Mouse (Mus musculus) CH12.LX (cell line): ENCODE data around the gene Cbwd1. TPM values are rescaled to one million over a fixed set of nuclear protein-coding genes. Genes with fewer than 3 reads are reported as not detected.

Source experiments
- DNase-seq: peaks from one replicate; pipeline ENCODE4 v3.0.0-alpha.2; 2013; ENCODE audit errors: extremely low read depth
- H3K27ac ChIP-seq: 2 replicates; pipeline ENCODE4 v1.5.1; 2012; ENCODE audit warnings: low read depth, mild to moderate bottlenecking, control low read depth, moderate library complexity; ENCODE audit not compliant: insufficient read depth
- H3K27me3 ChIP-seq: replicated peaks from 2 replicates; pipeline ENCODE3; 2012; ENCODE audit warnings: inconsistent platforms
- H3K36me3 ChIP-seq, 2 experiments: replicated peaks in 1 of 2; 2 replicates each; pipeline versions ENCODE3 to v1.6.1; 2012; ENCODE audit warnings: inconsistent platforms in 1 of 2, low read length in 1 of 2, mild to moderate bottlenecking in 1 of 2, mixed read lengths in 1 of 2, moderate library complexity in 1 of 2; ENCODE audit not compliant: control insufficient read depth in 1 of 2, insufficient read depth in 1 of 2
- H3K4me1 ChIP-seq, 2 experiments: 2 replicates each; pipeline ENCODE4 v1.6.1; 2012; ENCODE audit warnings: inconsistent platforms in 1 of 2, moderate library complexity in 1 of 2; ENCODE audit not compliant: insufficient read depth in 2 of 2, control insufficient read depth in 1 of 2
- H3K4me2 ChIP-seq: 2 replicates; pipeline ENCODE4 v1.6.1; 2012; ENCODE audit warnings: low read depth, mild to moderate bottlenecking, control low read depth; ENCODE audit not compliant: poor library complexity, insufficient read depth, severe bottlenecking
- H3K4me3 ChIP-seq, 3 experiments: fragments of 150-350 bp in 1 of 3; sonication (generic) in 1 of 3; replicated peaks in 1 of 3; 2 replicates each; pipeline versions ENCODE3 to v1.5.1; 2011 to 2012; ENCODE audit warnings: low read depth in 2 of 3, low read length in 2 of 3, mild to moderate bottlenecking in 2 of 3, moderate library complexity in 2 of 3, control low read depth in 1 of 3, improper control_type of control experiment in 1 of 3, inconsistent platforms in 1 of 3, mixed read lengths in 1 of 3; ENCODE audit not compliant: poor library complexity in 1 of 3
- H3K79me2 ChIP-seq: replicated peaks from 2 replicates; pipeline ENCODE4 v1.6.1; 2012; ENCODE audit warnings: mild to moderate bottlenecking, moderate library complexity; ENCODE audit not compliant: control insufficient read depth, poor library complexity, insufficient read depth, severe bottlenecking; ENCODE audit errors: extremely low read depth
- H3K9ac ChIP-seq: 2 replicates; pipeline ENCODE4 v1.6.1; 2012; ENCODE audit warnings: low read depth, mild to moderate bottlenecking, control low read depth, moderate library complexity; ENCODE audit not compliant: insufficient read depth
- H3K9me3 ChIP-seq: replicated peaks from 2 replicates; pipeline ENCODE3; 2012; ENCODE audit warnings: low read length, inconsistent platforms, mixed read lengths
- CHD1 ChIP-seq: IDR thresholded peaks from 2 replicates; pipeline ENCODE4 v1.6.1; 2012; ENCODE audit warnings: low read depth, low read length, improper control_type of control experiment, inconsistent platforms
- CHD2 ChIP-seq: IDR thresholded peaks from 2 replicates; pipeline ENCODE4 v1.6.1; 2011; ENCODE audit warnings: low read length, improper control_type of control experiment
- GABPA ChIP-seq: IDR thresholded peaks from 2 replicates; pipeline ENCODE4 v1.6.1; 2012; ENCODE audit warnings: low read depth, low read length, improper control_type of control experiment, inconsistent platforms; ENCODE audit not compliant: insufficient replicate concordance
- HCFC1 ChIP-seq: IDR thresholded peaks from 2 replicates; pipeline ENCODE4 v1.6.1; 2012; ENCODE audit warnings: low read depth, mild to moderate bottlenecking, inconsistent platforms, low read length, improper control_type of control experiment
- MAZ ChIP-seq: IDR thresholded peaks from 2 replicates; pipeline ENCODE4 v1.6.1; 2012; ENCODE audit warnings: low read depth, mild to moderate bottlenecking, inconsistent platforms, low read length, improper control_type of control experiment, moderate library complexity
- MYC ChIP-seq: IDR thresholded peaks from 2 replicates; pipeline ENCODE4 v1.6.1; 2011; ENCODE audit warnings: low read depth, mild to moderate bottlenecking, improper control_type of control experiment, low read length
- NELFE ChIP-seq: IDR thresholded peaks from 2 replicates; pipeline ENCODE4 v1.6.1; 2011; ENCODE audit warnings: low read depth, low read length, improper control_type of control experiment
- NRF1 ChIP-seq: IDR thresholded peaks from 2 replicates; pipeline ENCODE4 v1.6.1; 2014; ENCODE audit warnings: low read depth, mild to moderate bottlenecking, inconsistent platforms, low read length, improper control_type of control experiment, moderate library complexity
- PAX5 ChIP-seq: IDR thresholded peaks from 2 replicates; pipeline ENCODE4 v1.6.1; 2012; ENCODE audit warnings: low read length, inconsistent platforms, mixed read lengths
- POLR2A ChIP-seq: IDR thresholded peaks from 2 replicates; pipeline ENCODE4 v1.6.1; 2011; ENCODE audit warnings: low read depth, mild to moderate bottlenecking, improper control_type of control experiment, low read length
- POLR2AphosphoS2 ChIP-seq: IDR thresholded peaks from 2 replicates; pipeline ENCODE4 v1.6.1; 2011; ENCODE audit warnings: low read depth, low read length, improper control_type of control experiment
- RCOR1 ChIP-seq: conservative IDR thresholded peaks from 2 replicates; pipeline ENCODE4 v1.6.1; 2012; ENCODE audit warnings: low read depth, mild to moderate bottlenecking, inconsistent platforms, low read length, improper control_type of control experiment
- SIN3A ChIP-seq: IDR thresholded peaks from 2 replicates; pipeline ENCODE4 v1.6.1; 2012; ENCODE audit warnings: low read length, improper control_type of control experiment, inconsistent platforms
- UBTF ChIP-seq: IDR thresholded peaks from 2 replicates; pipeline ENCODE4 v1.6.1; 2012; ENCODE audit warnings: low read depth, mild to moderate bottlenecking, inconsistent platforms, low read length, improper control_type of control experiment, moderate library complexity
- USF1 ChIP-seq: IDR thresholded peaks from 2 replicates; pipeline ENCODE4 v1.6.1; 2014; ENCODE audit warnings: low read depth, mild to moderate bottlenecking, inconsistent platforms, low read length, improper control_type of control experiment
- USF2 ChIP-seq: conservative IDR thresholded peaks from 2 replicates; pipeline ENCODE4 v1.6.1; 2011; ENCODE audit warnings: low read depth, low read length, improper control_type of control experiment
- ZC3H11A ChIP-seq: IDR thresholded peaks from 2 replicates; pipeline ENCODE4 v1.6.1; 2012; ENCODE audit warnings: low read depth, mild to moderate bottlenecking, inconsistent platforms, low read length, improper control_type of control experiment
- ZNF384 ChIP-seq: IDR thresholded peaks from 2 replicates; pipeline ENCODE4 v1.6.1; 2012; ENCODE audit warnings: low read depth, low read length, improper control_type of control experiment, inconsistent platforms
- dilution Hi-C: fragments of 300-500 bp; cut with MboI; formaldehyde crosslinking; loops from 2 replicates; pipeline ENCODE4 v1.14.3; 2020; ENCODE audit warnings: low sequenced_read_pairs; ENCODE audit not compliant: extremely low pct_unique_long_range_greater_than_20kb, extremely low pct_ligation_motif_present
- in situ Hi-C: fragments of 300-500 bp; cut with MboI; formaldehyde crosslinking; loops from 3 replicates; pipeline ENCODE4 v1.14.3; 2019; ENCODE audit warnings: low sequenced_read_pairs, low pct_ligation_motif_present, low pct_unique_long_range_greater_than_20kb, mixed read lengths
- polyA plus RNA-seq: library from polyadenylated mRNA; unstranded; fragments of >175 nt; gene quantifications from 2 replicates; pipeline ENCODE4 v1.2.1, GENCODE M21; 2012; ENCODE audit warnings: low read depth; ENCODE audit not compliant: insufficient read length
- total RNA-seq, 2 experiments: library from RNA; depleted of rRNA; stranded (reverse); fragments of 300-350 nt in 1 of 2; fragments of >200 nt in 1 of 2; gene quantifications; 2 replicates each; pipeline ENCODE4 v1.2.3; 2012 to 2014

Cbwd1 gene
- total and polyA plus RNA-seq, 3 experiments = 21.6 to 50.9 (median 26.3) TPM

- H3K36me3 ChIP-seq = no peaks in the 10 kb centered on the region
- no peak for DNase-seq
- H3K27me3 ChIP-seq = no peaks in the 10 kb centered on the region
- no peaks in the 10 kb centered on the region for H3K9me3 ChIP-seq
- TF ChIP-seq ZC3H11A = no peak
- TF ChIP-seq USF1 = no peak
- no peak for TF ChIP-seq HCFC1
- TF ChIP-seq NRF1 = no peak
- TF ChIP-seq CHD2 = no peak
- no peak for TF ChIP-seq CHD1
- TF ChIP-seq ZNF384 = no peak
- TF ChIP-seq POLR2A = no peak
- no peak for TF ChIP-seq USF2
- TF ChIP-seq NELFE = no peak
- no peak overlapping the region for H3K4me3 ChIP-seq
- H3K9ac ChIP-seq = no peak overlapping the region
- H3K4me1 ChIP-seq = peaks cover 4 to 9% of the 10 kb centered on the region in 2 experiments; a peak in 2 of 4 replicates
- no peak overlapping the region for H3K27ac ChIP-seq
- dilution Hi-C loops (no loop called here), in situ Hi-C loops (no loop called here)
- no peak overlapping the region for H3K4me2 ChIP-seq
- H3K79me2 ChIP-seq = no peaks in the 10 kb centered on the region
Observed at GRCm38 (mm10) chr19:24977991-24978390, 16.6 kb upstream of the Cbwd1 start.

GRCm38 (mm10) chr19:24972701-24973390 is 11.4 kb upstream of the Cbwd1 start:
- H3K27ac ChIP-seq = no peak overlapping the region
- H3K79me2 ChIP-seq = no peaks in the 10 kb centered on the region
- no peak for DNase-seq
- peaks cover 2 to 23% of the 10 kb centered on the region in 2 experiments for H3K4me1 ChIP-seq
- no peaks in the 10 kb centered on the region for H3K27me3 ChIP-seq
- dilution Hi-C loops (no loop called here), in situ Hi-C loops (no loop called here)
- H3K9ac ChIP-seq = no peak overlapping the region
- H3K4me3 ChIP-seq = no peak overlapping the region
- H3K4me2 ChIP-seq = no peak overlapping the region
- no peaks in the 10 kb centered on the region for H3K36me3 ChIP-seq
- TF ChIP-seq POLR2AphosphoS2 (no peak), PAX5 (no peak), ZNF384 (no peak), USF1 (no peak), SIN3A (no peak), NRF1 (no peak), MAZ (no peak), RCOR1 (no peak), UBTF (no peak), MYC (no peak), USF2 (no peak), ZC3H11A (no peak), GABPA (no peak)
- no peaks in the 10 kb centered on the region for H3K9me3 ChIP-seq
